Comparison of ENCODE assay signal across 9 mouse cellular contexts in the genomic region with DNA sequence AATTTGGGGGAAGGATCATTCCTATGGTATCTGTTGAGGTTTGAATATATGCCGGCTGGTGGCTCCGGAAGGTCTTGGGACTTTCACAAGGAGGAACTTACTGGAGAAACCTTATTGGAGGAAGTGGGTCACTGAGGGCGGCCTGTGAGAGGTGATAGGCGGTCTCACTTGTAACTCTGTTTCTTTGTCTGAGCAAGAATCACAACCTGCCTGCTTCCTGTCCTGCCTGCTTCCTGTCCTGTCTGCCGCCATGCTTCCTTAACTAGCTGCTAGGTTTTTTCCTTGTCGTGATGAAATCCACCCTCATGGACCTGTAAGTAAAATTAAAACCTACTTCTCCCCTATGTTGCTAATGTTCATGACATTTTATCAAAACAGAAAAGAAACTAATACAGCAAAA. TPM values are rescaled to one million over a fixed set of nuclear protein-coding genes. Genes with fewer than 3 reads are reported as not detected.
DNase-seq lines count a peak whose midpoint lies in the region; ATAC-seq lines count a peak whose summit lies in the region.
"Had no signal": no experiment of that assay in that cellular context is flagged by ENCODE, and none has a peak within 500 bp of the region (broad histone marks: within the 10 kb centered on the region; RNA-seq: fewer than 3 reads in every experiment).

No protein-coding gene starts in this region.

- H3K36me3 ChIP-seq in intestine, embryonic 16.5 days (ENCODE audit: control insufficient read depth, insufficient read depth, low read length): no peaks in the 10 kb centered on the region
- H3K36me3 ChIP-seq: embryonic facial prominence, embryonic 12.5 days had no signal

- ATAC-seq in frontal cortex, adult (ENCODE audit: low TSS enrichment): no peak
- no peak for ATAC-seq in intestine, embryonic 16.5 days

- H3K4me2 ChIP-seq in intestine, embryonic 16.5 days (ENCODE audit: low read depth, low read length): no peak overlapping the region
- H3K4me2 ChIP-seq: embryonic facial prominence, embryonic 12.5 days had no signal

- no peaks in the 10 kb centered on the region for H3K9me3 ChIP-seq in intestine, embryonic 16.5 days (ENCODE audit: control insufficient read depth, low read length)
- H3K9me3 ChIP-seq: embryonic facial prominence, embryonic 12.5 days had no signal

- no peaks in the 10 kb centered on the region for H3K27me3 ChIP-seq in intestine, embryonic 16.5 days (replicated peaks; ENCODE audit: control insufficient read depth, insufficient read depth, low read length)
- H3K27me3 ChIP-seq: embryonic facial prominence, embryonic 12.5 days had no signal

- WGBS in intestine, embryonic 16.5 days: 80% methylated on average over 6 of the region's 6 CpGs

- H3K27ac ChIP-seq in brown adipose tissue, adult 24 weeks (replicated peaks; ENCODE audit: low read depth, low read length): no peak overlapping the region
- no peak overlapping the region for H3K27ac ChIP-seq in intestine, embryonic 16.5 days (ENCODE audit: low read length)
- H3K27ac ChIP-seq: embryonic facial prominence, embryonic 12.5 days had no signal

- no peak overlapping the region for H3K9ac ChIP-seq in intestine, embryonic 16.5 days (ENCODE audit: low read depth, low read length)
- H3K9ac ChIP-seq: embryonic facial prominence, embryonic 12.5 days had no signal

- peak overlapping the region; percentile 15; the same call in 1 of the 2 replicates for H3K4me3 ChIP-seq in brown adipose tissue, adult 24 weeks (ENCODE audit: insufficient read depth, low read depth, low read length)
- H3K4me3 ChIP-seq in intestine, embryonic 16.5 days (ENCODE audit: low read length): no peak overlapping the region
- H3K4me3 ChIP-seq: embryonic facial prominence, embryonic 12.5 days had no signal

- DNase-seq in layer of hippocampus, adult 9-11 months: peak; percentile 65
- DNase-seq in layer of hippocampus, adult 8-10 months (ENCODE audit: low spot score in 2 of 2): no peak
- DNase-seq in lung, adult 18-20 months: peak; percentile 48 to 71
- peak; percentile 28 to 48 for DNase-seq in thymus, adult 18-20 months
- no peak for DNase-seq in left cerebral cortex, adult 8-10 months (ENCODE audit: low spot score in 2 of 2)

- no peaks in the 10 kb centered on the region for H3K4me1 ChIP-seq in brown adipose tissue, adult 24 weeks (ENCODE audit: control insufficient read depth, insufficient read depth, insufficient read length, low read length)
- no peaks in the 10 kb centered on the region; the same call in 1 of the 2 replicates for H3K4me1 ChIP-seq in intestine, embryonic 16.5 days (ENCODE audit: control insufficient read depth, insufficient read depth, low read length)
- H3K4me1 ChIP-seq: embryonic facial prominence, embryonic 12.5 days had no signal

RNA-seq across cellular contexts. Expression of a gene that starts 52.9 kb away (rescaled TPM):
- total RNA-seq in layer of hippocampus, adult 8-10 months (2022): 100 to 1,000 TPM; 350 to 406 (median 381) TPM
- 5.1 and 7.2 TPM in 2 replicates for polyA plus RNA-seq in brown adipose tissue, adult 24 weeks (2012; ENCODE audit: insufficient read depth, insufficient read length, missing spikeins)
- 100 to 1,000 TPM; 384 to 405 (median 400) TPM for total RNA-seq in left cerebral cortex, adult 8-10 months (2022)
- polyA plus RNA-seq in intestine, embryonic 16.5 days (2015; fragmentation: Nextera tagmentation; extraction: Ambion mirVana): 1.8 and 2.0 TPM in 2 replicates

Comparison
In these comparisons a context has a peak if more than half of its experiments do, and no peak if none do; other contexts are left out.
1. DNase-seq: peak in layer of hippocampus, adult 9-11 months (single experiment), lung, adult 18-20 months (2 of 2) and thymus, adult 18-20 months (2 of 2); none in layer of hippocampus, adult 8-10 months (0 of 2) and left cerebral cortex, adult 8-10 months (0 of 2).